Mouse (Mus musculus): ENCODE results near the gene Atg4d. TPM values are rescaled to one million over a fixed set of nuclear protein-coding genes. Genes with fewer than 3 reads are reported as not detected.
A peak's percentile ranks its signal among the peaks of the same experiment; 100 is the strongest.

The Atg4d gene
- polyA plus RNA-seq, 1 experiment from 2014 or later, result 40.0 TPM

- DNase-seq (ENCODE audit: low spot score) (no peak), ATAC-seq (no peak)
- 93% methylated on average over 9 of the region's 9 CpGs for WGBS
- no peak overlapping the region for H3K4me2 ChIP-seq (replicated peaks; ENCODE audit: low read depth, low read length)
- TF ChIP-seq CTCF (IDR thresholded peaks at IDR 0.05), result no peak
- no peak for TF ChIP-seq EP300 (IDR thresholded peaks at IDR 0.05)
- no peaks in the 10 kb centered on the region for H3K4me1 ChIP-seq (ENCODE audit: insufficient read depth, low read depth, low read length)
- H3K9ac ChIP-seq (replicated peaks; ENCODE audit: low read depth), result no peak overlapping the region
- H3K27me3 ChIP-seq (replicated peaks; ENCODE audit: insufficient read depth, low read length), result no peaks in the 10 kb centered on the region
- H3K9me3 ChIP-seq (ENCODE audit: low read length), result no peaks in the 10 kb centered on the region
- H3K36me3 ChIP-seq (ENCODE audit: insufficient read depth, low read length), result peaks cover 50% of the 10 kb centered on the region
- H3K27ac ChIP-seq (ENCODE audit: low read length), result no peak overlapping the region
- H3K4me3 ChIP-seq (ENCODE audit: low read depth, low read length), result no peak overlapping the region
These were observed 7.3 kb downstream of the Atg4d start for GRCm38 (mm10) chr9:21272391-21272790.

GRCm38 (mm10) chr9:21273094-21273493 is 8.0 kb downstream of the Atg4d start:
- Histone ChIP-seq H3K27ac (ENCODE audit: low read length) (no peak overlapping the region; the same call in 1 of the 2 replicates), H3K36me3 (ENCODE audit: insufficient read depth, low read length) (peaks cover 50% of the 10 kb centered on the region), H3K27me3 (replicated peaks; ENCODE audit: insufficient read depth, low read length) (no peaks in the 10 kb centered on the region), H3K9me3 (ENCODE audit: low read length) (no peaks in the 10 kb centered on the region), H3K9ac (replicated peaks; ENCODE audit: low read depth) (no peak overlapping the region), H3K4me2 (replicated peaks; ENCODE audit: low read depth, low read length) (no peak overlapping the region), H3K4me1 (ENCODE audit: insufficient read depth, low read depth, low read length) (no peaks in the 10 kb centered on the region), H3K4me3 (ENCODE audit: low read depth, low read length) (no peak overlapping the region)
- ATAC-seq, result no peak
- WGBS, result 83% methylated on average over 8 of the region's 8 CpGs
- DNase-seq (ENCODE audit: low spot score), result no peak
- no peak for TF ChIP-seq CTCF (IDR thresholded peaks at IDR 0.05)
- no peak for TF ChIP-seq EP300 (IDR thresholded peaks at IDR 0.05)

- H3K36me3 ChIP-seq (ENCODE audit: insufficient read depth, low read length), result peaks cover 50% of the 10 kb centered on the region
- no peaks in the 10 kb centered on the region for H3K9me3 ChIP-seq (ENCODE audit: low read length)
- no peaks in the 10 kb centered on the region for H3K4me1 ChIP-seq (ENCODE audit: insufficient read depth, low read depth, low read length)
- WGBS, result 75% methylated on average over 7 of the region's 7 CpGs
- H3K4me2 ChIP-seq (replicated peaks; ENCODE audit: low read depth, low read length), result no peak overlapping the region
- no peak overlapping the region for H3K9ac ChIP-seq (replicated peaks; ENCODE audit: low read depth)
- H3K4me3 ChIP-seq (ENCODE audit: low read depth, low read length), result no peak overlapping the region
- no peaks in the 10 kb centered on the region for H3K27me3 ChIP-seq (replicated peaks; ENCODE audit: insufficient read depth, low read length)
- ATAC-seq, result peak; percentile 52
- DNase-seq (ENCODE audit: low spot score), result no peak
- H3K27ac ChIP-seq (ENCODE audit: low read length), result no peak overlapping the region; the same call in 1 of the 2 replicates
- no peak for TF ChIP-seq CTCF (IDR thresholded peaks at IDR 0.05)
- TF ChIP-seq EP300 (IDR thresholded peaks at IDR 0.05), result no peak
These were observed 8.6 kb downstream of the Atg4d start for GRCm38 (mm10) chr9:21273520-21274228.

GRCm38 (mm10) chr9:21274336-21274735 is 9.2 kb downstream of the Atg4d start:
- Histone ChIP-seq H3K27me3 (replicated peaks; ENCODE audit: insufficient read depth, low read length) (no peaks in the 10 kb centered on the region), H3K4me3 (ENCODE audit: low read depth, low read length) (no peak overlapping the region), H3K4me1 (ENCODE audit: insufficient read depth, low read depth, low read length) (no peaks in the 10 kb centered on the region), H3K9ac (replicated peaks; ENCODE audit: low read depth) (no peak overlapping the region), H3K36me3 (ENCODE audit: insufficient read depth, low read length) (peaks cover 52% of the 10 kb centered on the region), H3K9me3 (ENCODE audit: low read length) (no peaks in the 10 kb centered on the region), H3K27ac (ENCODE audit: low read length) (no peak overlapping the region), H3K4me2 (replicated peaks; ENCODE audit: low read depth, low read length) (no peak overlapping the region)
- ATAC-seq (no peak), DNase-seq (ENCODE audit: low spot score) (no peak)
- TF ChIP-seq EP300 (IDR thresholded peaks at IDR 0.05), result no peak
- no peak for TF ChIP-seq CTCF (IDR thresholded peaks at IDR 0.05)
- 89% methylated on average over 3 of the region's 3 CpGs for WGBS

GRCm38 (mm10) chr9:21275013-21275710 is 10.1 kb downstream of the Atg4d start:
- WGBS, result 84% methylated on average over 7 of the region's 7 CpGs
- TF ChIP-seq CTCF (IDR thresholded peaks at IDR 0.05) (no peak), EP300 (IDR thresholded peaks at IDR 0.05) (no peak)
- DNase-seq (ENCODE audit: low spot score), result no peak
- no peaks in the 10 kb centered on the region for H3K4me1 ChIP-seq (ENCODE audit: insufficient read depth, low read depth, low read length)
- no peak overlapping the region for H3K4me3 ChIP-seq (ENCODE audit: low read depth, low read length)
- H3K36me3 ChIP-seq (ENCODE audit: insufficient read depth, low read length), result peaks cover 47% of the 10 kb centered on the region
- no peaks in the 10 kb centered on the region for H3K27me3 ChIP-seq (replicated peaks; ENCODE audit: insufficient read depth, low read length)
- H3K9me3 ChIP-seq (ENCODE audit: low read length), result no peaks in the 10 kb centered on the region
- ATAC-seq, result no peak
- H3K27ac ChIP-seq (ENCODE audit: low read length), result no peak overlapping the region
- H3K4me2 ChIP-seq (replicated peaks; ENCODE audit: low read depth, low read length), result no peak overlapping the region
- no peak overlapping the region for H3K9ac ChIP-seq (replicated peaks; ENCODE audit: low read depth)

- peaks cover 41% of the 10 kb centered on the region for H3K36me3 ChIP-seq (ENCODE audit: insufficient read depth, low read length)
- no peak for ATAC-seq
- H3K4me3 ChIP-seq (ENCODE audit: low read depth, low read length), result no peak overlapping the region
- H3K4me1 ChIP-seq (ENCODE audit: insufficient read depth, low read depth, low read length), result no peaks in the 10 kb centered on the region
- no peak overlapping the region for H3K4me2 ChIP-seq (replicated peaks; ENCODE audit: low read depth, low read length)
- WGBS, result 84% methylated on average over 12 of the region's 12 CpGs
- no peaks in the 10 kb centered on the region for H3K9me3 ChIP-seq (ENCODE audit: low read length)
- H3K9ac ChIP-seq (replicated peaks; ENCODE audit: low read depth), result no peak overlapping the region
- H3K27ac ChIP-seq (ENCODE audit: low read length), result no peak overlapping the region
- no peak for TF ChIP-seq CTCF (IDR thresholded peaks at IDR 0.05)
- no peak for TF ChIP-seq EP300 (IDR thresholded peaks at IDR 0.05)
- no peaks in the 10 kb centered on the region for H3K27me3 ChIP-seq (replicated peaks; ENCODE audit: insufficient read depth, low read length)
- no peak for DNase-seq (ENCODE audit: low spot score)
These were observed 10.6 kb downstream of the Atg4d start for GRCm38 (mm10) chr9:21275727-21276126.

Data from lung, postnatal 0 days (tissue).